Mouse (Mus musculus) lung, postnatal 14 days (tissue): ENCODE data around the gene Rbm44.

Experiments
- DNase-seq: peaks from one replicate; pipeline ENCODE4 v3.0.0; 2021

Gene Rbm44

DNA sequence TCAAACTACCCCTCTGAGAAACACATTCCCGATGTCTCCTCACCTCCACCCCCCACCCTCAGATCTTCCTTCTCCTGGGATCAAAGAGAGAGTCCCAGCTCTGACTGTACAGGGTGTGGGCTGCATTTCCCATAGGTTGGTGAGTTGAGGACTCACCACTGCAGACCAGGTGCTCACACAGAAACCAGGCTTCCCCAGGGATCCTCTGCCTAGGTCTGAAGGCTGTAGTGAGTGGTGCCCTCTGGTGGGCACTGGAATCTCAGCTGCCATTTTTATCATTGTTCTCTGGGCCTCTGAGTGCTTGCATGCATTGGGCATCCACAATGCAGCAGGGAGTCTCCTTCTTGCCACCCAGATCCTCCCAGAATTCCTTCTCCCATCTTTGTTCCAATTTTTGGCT is 66.2 kb downstream of the Rbm44 start:
- peak; percentile 65 for DNase-seq

DNA sequence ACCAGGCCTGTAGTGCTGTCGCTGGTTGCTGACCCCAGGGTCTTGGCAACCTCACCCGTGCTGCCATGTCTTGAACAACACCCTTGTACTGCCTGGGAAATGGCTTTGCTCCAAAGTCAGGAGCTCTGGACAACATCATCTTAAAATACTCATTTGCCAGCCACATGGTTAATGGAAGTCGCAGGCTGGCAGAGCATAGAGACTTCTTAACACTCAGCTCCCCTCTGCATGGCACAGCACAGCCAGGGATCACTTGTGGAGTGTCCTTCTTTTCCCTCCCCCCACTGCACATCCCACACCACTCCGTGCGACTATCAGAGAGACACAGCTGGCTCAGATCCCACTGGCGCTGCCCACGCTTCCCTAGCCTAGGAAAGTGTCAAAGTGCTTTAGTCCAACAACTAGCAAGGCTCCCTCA is 66.7 kb downstream of the Rbm44 start:
- no peak for DNase-seq

DNA sequence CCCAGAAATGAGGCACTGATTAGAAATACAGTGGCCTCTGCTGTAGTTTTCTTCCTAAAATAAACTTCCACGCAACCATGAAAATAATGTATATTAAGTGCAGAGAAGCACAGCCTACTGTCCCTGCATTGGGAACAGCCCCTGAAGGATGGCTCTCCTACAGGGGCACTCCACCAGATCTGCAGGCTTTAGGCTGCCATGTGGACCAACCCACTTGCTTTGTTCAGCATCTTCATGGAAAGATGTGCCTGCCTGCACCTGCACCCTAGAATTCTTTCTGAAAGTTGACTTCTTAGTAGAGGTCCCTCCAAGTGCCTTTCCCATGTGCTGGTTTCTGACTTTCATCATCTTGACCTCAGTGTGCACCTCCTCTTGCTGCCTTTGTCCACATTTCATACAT is 70.4 kb downstream of the Rbm44 start:
- no peak for DNase-seq

DNA sequence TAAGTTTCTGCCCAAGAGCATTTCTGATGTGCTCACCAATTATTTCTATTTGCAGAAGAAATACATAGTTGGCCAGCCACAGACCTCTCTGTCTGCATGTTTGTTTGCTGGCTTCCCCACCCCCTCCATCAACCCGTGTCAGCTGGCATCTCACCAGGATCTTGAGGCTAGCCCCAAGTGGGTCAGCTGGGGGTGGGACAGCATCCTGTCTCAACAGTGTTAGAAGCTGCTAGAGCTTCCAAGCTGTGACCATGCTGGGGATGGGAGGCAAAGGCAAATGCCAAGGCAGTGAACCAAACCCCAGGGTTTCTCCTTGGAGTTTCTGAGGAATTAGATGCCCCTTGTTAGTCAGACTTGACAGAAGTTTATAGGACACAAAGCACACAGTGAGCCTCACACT is 71.1 kb downstream of the Rbm44 start:
- DNase-seq = peak; percentile 38

DNA sequence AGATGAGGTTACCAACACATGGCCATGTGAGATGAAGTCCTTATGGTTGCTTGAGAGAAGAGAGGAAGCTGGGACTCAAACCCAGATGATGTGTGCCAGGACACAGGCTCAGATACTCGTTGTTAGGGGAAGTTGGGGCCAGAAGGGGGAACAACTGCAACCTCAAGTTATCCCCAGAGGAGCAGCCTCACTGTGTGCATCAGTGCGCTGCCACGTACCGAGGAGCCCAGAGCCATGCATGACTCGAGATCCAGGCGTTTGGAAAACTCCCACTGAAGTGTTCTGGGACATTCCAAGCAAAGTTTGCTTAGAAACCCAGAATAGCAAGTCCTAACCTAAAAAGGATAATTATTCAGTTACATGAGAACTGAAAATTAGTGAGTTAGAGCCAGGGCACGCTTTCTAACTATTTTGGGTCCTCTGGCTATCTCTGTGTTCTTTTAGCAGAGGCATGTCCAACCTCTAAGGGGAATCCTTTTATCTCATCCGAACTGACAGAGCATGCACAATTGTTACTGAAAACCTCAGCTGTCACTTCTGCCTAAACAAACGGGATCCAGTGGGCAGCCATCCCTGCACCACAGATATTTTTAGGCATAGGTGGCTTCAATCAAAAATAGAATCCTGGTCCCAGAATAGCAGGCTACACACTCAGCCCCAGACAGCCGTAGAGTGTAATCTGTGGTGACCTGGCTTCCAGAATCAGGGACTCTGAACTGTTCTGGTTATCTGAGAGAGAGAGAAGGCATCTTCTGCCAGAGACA is 71.8 kb downstream of the Rbm44 start:
- no peak for DNase-seq

DNA sequence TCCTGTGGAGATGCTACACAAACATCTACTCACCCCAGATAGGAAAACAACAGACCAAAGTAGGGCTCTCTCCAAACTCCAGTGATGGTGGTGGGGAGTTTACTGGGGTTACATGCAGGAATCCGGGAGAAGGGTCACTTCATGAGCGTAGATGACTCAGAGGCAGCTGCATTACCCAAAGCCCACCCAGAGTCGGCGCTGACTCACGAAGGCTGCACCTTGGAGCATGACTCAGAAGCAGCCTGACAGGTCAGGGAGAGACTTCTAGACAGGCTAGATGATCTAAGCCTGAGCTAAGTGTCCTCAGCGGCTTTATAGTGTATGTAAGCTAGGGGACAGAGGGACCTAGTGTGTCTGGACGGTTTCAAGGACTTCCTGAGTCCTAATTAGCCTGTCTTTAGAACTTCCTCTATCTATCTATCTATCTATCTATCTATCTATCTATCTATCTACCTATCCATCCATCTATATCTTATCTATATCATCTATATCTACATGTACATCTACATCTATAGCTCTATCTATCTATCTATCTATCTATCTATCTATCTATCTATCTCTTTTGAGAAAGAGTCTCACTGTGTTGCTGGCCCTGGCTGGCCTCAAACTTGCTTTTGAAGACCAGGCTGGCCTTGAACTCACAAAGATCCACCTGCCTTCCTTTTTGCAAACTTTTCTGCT is 74.9 kb downstream of the Rbm44 start:
- DNase-seq = no peak

DNA sequence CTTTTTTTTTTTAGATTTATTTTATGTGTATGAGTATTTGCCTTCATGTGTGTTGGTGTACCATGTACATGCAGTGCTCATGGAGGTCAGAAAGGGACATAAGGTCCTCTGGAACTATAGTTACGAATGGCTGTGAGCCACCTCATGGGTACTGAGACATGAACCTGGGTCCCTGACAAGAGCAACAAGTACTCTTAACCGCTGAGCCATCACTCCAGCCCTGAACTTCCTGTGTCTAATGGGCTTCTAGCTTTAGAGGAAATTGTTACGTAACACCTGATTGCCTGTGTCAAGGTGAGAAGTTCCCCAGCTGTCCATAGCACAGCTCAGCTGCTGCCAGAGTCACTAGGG is 75.4 kb downstream of the Rbm44 start:
- no peak for DNase-seq
